8 mouse cellular contexts compared by ENCODE assay signal in the genomic region with DNA sequence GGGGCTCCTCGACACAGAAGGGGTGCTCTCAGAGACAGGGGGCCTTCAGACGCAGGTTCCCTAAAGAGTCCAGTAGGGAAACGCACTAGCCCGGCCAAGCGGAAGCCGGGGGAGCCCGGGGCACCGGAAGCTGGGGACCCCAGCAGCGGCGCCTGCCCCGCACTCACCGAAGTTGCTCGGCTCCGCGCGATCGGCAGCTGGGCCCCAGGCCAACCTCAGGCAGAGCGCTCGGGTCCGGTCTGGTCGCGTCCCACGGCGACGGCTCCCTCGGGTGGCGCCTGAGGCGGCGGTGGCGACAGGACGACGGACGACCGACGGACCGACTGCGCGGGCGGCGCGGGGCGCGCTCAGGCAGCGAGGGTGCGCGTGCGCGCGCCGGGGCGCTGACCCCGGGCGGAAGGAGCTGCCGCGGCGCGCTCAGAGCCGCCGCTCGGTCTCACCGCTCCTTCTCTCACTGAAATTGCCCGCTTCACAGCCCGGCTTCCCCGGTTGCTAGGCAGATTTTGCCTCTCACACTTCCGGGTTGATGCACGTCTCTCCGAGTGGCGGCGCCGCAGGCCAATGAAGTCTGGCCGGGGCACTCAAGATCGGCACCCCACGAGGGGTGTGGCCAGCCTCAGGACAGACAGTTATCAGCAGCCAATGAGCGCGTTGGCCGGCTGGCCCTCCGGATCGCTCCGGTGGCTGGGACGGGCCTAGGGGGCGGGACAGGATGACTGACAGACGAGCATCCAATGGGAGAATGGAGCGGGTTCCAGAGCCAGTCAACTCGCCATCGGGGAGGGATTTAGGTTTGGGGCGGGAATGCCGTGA. TPM values are rescaled to one million over a fixed set of nuclear protein-coding genes. Genes with fewer than 3 reads are reported as not detected.
A peak's percentile ranks its signal among the peaks of the same experiment; 100 is the strongest.
DNase-seq lines count a peak whose midpoint lies in the region; ATAC-seq and TF ChIP-seq lines count a peak whose summit lies in the region.

A gene (minus strand): TSS at position 609 of the 813 bp plus-strand sequence.

- H3K9me3 ChIP-seq in embryonic facial prominence, embryonic 14.5 days (ENCODE audit: control insufficient read depth, low read length) = no peaks in the 10 kb centered on the region
- no peaks in the 10 kb centered on the region for H3K9me3 ChIP-seq in limb, embryonic 13.5 days
- no peaks in the 10 kb centered on the region for H3K9me3 ChIP-seq in midbrain, embryonic 16.5 days (replicated peaks; ENCODE audit: control insufficient read depth, low read length, poor library complexity, severe bottlenecking)

- H3K79me2 ChIP-seq in heart, adult 2 months (replicated peaks; ENCODE audit: control insufficient read depth, insufficient read depth, low read length) = 0 out of 2 replicates have a peak, but pooled peaks cover 1% of the 10 kb centered on the region

- no peak for TF ChIP-seq EP300 in heart, adult 2 months (IDR thresholded peaks at IDR 0.05; ENCODE audit: insufficient read depth, low read depth, low read length)

- H3K4me3 ChIP-seq in embryonic facial prominence, embryonic 14.5 days (ENCODE audit: low read depth, low read length) = peak within 1 kb of the TSS; percentile 79
- peak within 1 kb of the TSS; percentile 96 for H3K4me3 ChIP-seq in heart, adult 2 months
- peak within 1 kb of the TSS; percentile 97 for H3K4me3 ChIP-seq in limb, embryonic 13.5 days
- H3K4me3 ChIP-seq in midbrain, embryonic 16.5 days (ENCODE audit: low read depth, low read length) = peak within 1 kb of the TSS; percentile 92

- peak within 1 kb of the TSS; percentile 80 for H3K27ac ChIP-seq in embryonic facial prominence, embryonic 14.5 days (replicated peaks; ENCODE audit: low read depth, low read length)
- H3K27ac ChIP-seq in heart, adult 2 months = peak within 1 kb of the TSS; percentile 92
- peak within 1 kb of the TSS; percentile 81 for H3K27ac ChIP-seq in limb, embryonic 13.5 days
- peak within 1 kb of the TSS; percentile 77 for H3K27ac ChIP-seq in midbrain, embryonic 16.5 days (ENCODE audit: low read length)

- H3K27me3 ChIP-seq in embryonic facial prominence, embryonic 14.5 days (replicated peaks; ENCODE audit: control insufficient read depth, insufficient read depth, low read length) = no peaks in the 10 kb centered on the region
- no peaks in the 10 kb centered on the region for H3K27me3 ChIP-seq in heart, adult 2 months (ENCODE audit: control insufficient read depth, insufficient read depth, low read length)
- H3K27me3 ChIP-seq in limb, embryonic 13.5 days = no peaks in the 10 kb centered on the region
- H3K27me3 ChIP-seq in midbrain, embryonic 16.5 days (ENCODE audit: control insufficient read depth, insufficient read depth, low read depth, low read length) = no peaks in the 10 kb centered on the region

- H3K36me3 ChIP-seq in embryonic facial prominence, embryonic 14.5 days (ENCODE audit: control insufficient read depth, insufficient read depth, low read length) = 0 out of 2 replicates have a peak, but pooled peaks cover 7% of the 10 kb centered on the region
- no peaks in the 10 kb centered on the region; the same call in 1 of the 2 replicates for H3K36me3 ChIP-seq in heart, adult 2 months (ENCODE audit: control insufficient read depth, insufficient read depth, low read length)
- H3K36me3 ChIP-seq in limb, embryonic 13.5 days = no peaks in the 10 kb centered on the region
- no peaks in the 10 kb centered on the region for H3K36me3 ChIP-seq in midbrain, embryonic 16.5 days (ENCODE audit: control insufficient read depth, insufficient read depth, low read length)

- H3K4me1 ChIP-seq in embryonic facial prominence, embryonic 14.5 days (ENCODE audit: control insufficient read depth, insufficient read depth, low read length) = 0 out of 2 replicates have a peak, but pooled peaks cover 4% of the 10 kb centered on the region
- no peaks in the 10 kb centered on the region; the same call in 1 of the 2 replicates for H3K4me1 ChIP-seq in heart, adult 2 months (ENCODE audit: control insufficient read depth, insufficient read depth, low read length)
- H3K4me1 ChIP-seq in limb, embryonic 13.5 days = peaks cover 13% of the 10 kb centered on the region
- H3K4me1 ChIP-seq in midbrain, embryonic 16.5 days (ENCODE audit: control insufficient read depth, insufficient read depth, low read length) = peaks cover 12% of the 10 kb centered on the region

- WGBS in embryonic facial prominence, embryonic 14.5 days = under 1% methylated on average over 49 of the region's 87 CpGs
- under 1% methylated on average over 85 of the region's 87 CpGs for WGBS in heart, adult 2 months
- WGBS in limb, embryonic 13.5 days = under 1% methylated on average over 69 of the region's 87 CpGs
- 0% methylated on average over 60 of the region's 87 CpGs for WGBS in midbrain, embryonic 16.5 days

- peak; percentile 26 for TF ChIP-seq POLR2A in heart, adult 2 months (IDR thresholded peaks at IDR 0.05; ENCODE audit: insufficient read depth, low read depth, low read length)

- peak within 1 kb of the TSS; percentile 90 for H3K9ac ChIP-seq in embryonic facial prominence, embryonic 14.5 days (ENCODE audit: low read depth, low read length)
- peak within 1 kb of the TSS; percentile 79 for H3K9ac ChIP-seq in heart, adult 2 months (ENCODE audit: low read depth, low read length)
- H3K9ac ChIP-seq in limb, embryonic 13.5 days = peak within 1 kb of the TSS; percentile 81
- H3K9ac ChIP-seq in midbrain, embryonic 16.5 days (ENCODE audit: low read depth, low read length) = peak within 1 kb of the TSS; percentile 80

- peak within 1 kb of the TSS; percentile 75 for H3K4me2 ChIP-seq in embryonic facial prominence, embryonic 14.5 days (ENCODE audit: low read depth, low read length)
- peak within 1 kb of the TSS; percentile 87 for H3K4me2 ChIP-seq in limb, embryonic 13.5 days (replicated peaks)
- peak within 1 kb of the TSS; percentile 79 for H3K4me2 ChIP-seq in midbrain, embryonic 16.5 days (ENCODE audit: low read length)

- DNase-seq in 3T3-L1 (ENCODE audit: low read depth, low spot score) = peak; percentile 100
- DNase-seq in adrenal gland, postnatal 4 days (ENCODE audit: low spot score in 2 of 2) = peak; percentile 99 to 100
- DNase-seq in embryonic facial prominence, embryonic 14.5 days (ENCODE audit: low spot score) = peak; percentile 100
- peak; percentile 100 for DNase-seq in heart, adult 2 months
- DNase-seq in kidney, adult 8-10 months = peak; percentile 100
- DNase-seq in spleen, postnatal 10 days (ENCODE audit: low spot score in 2 of 2) = peak; percentile 100

- peak; percentile 99 for ATAC-seq in embryonic facial prominence, embryonic 14.5 days (ENCODE audit: low read depth)
- peak; percentile 100 for ATAC-seq in limb, embryonic 13.5 days (ENCODE audit: low FRiP score, low read depth)
- peak; percentile 100 for ATAC-seq in midbrain, embryonic 16.5 days

- intact Hi-C loops in heart, adult 2 months (cut with DNase I) = loop anchor here (2.0 to 5.0 kb wide), 3 partner anchors 21 to 136 kb away; a partner anchor contains a TSS

- TF ChIP-seq CTCF in heart, adult 2 months (IDR thresholded peaks at IDR 0.05) = peak; percentile 34

RNA-seq across cellular contexts. Expression of the gene that starts here (rescaled TPM):
- total RNA-seq in adrenal gland, postnatal 4 days (2021) = 100 to 1,000 TPM in 1 of 2 experiments, 10 to 100 TPM in 1; 91.5 to 106 TPM
- polyA plus RNA-seq in embryonic facial prominence, embryonic 14.5 days (2014; fragmentation: Nextera tagmentation; extraction: Ambion mirVana) = 49.4 and 50.4 TPM in 2 replicates
- 10 to 100 TPM; 36.4 TPM for total RNA-seq in heart, adult 2 months (2021)
- 23.7 and 24.7 TPM in 2 replicates for polyA plus RNA-seq in heart, adult 2 months (2012; rRNA removed)
- 37.7 and 40.7 TPM in 2 replicates for polyA plus RNA-seq in limb, embryonic 13.5 days (2015; fragmentation: Nextera tagmentation; extraction: Ambion mirVana)
- 15.8 and 19.1 TPM in 2 replicates for polyA plus RNA-seq in midbrain, embryonic 16.5 days (2015; fragmentation: Nextera tagmentation; extraction: Ambion mirVana)

Comparison
In these comparisons a context has a peak if more than half of its experiments do, and no peak if none do; other contexts are left out.
1. Peak in every context shown above with its lines: DNase-seq, ATAC-seq, H3K4me3 ChIP-seq and H3K27ac ChIP-seq.